Mouse (Mus musculus) intestine, embryonic 16.5 days (tissue): Measurements from ENCODE around the gene Arl15. TPM values are rescaled to one million over a fixed set of nuclear protein-coding genes. Genes with fewer than 3 reads are reported as not detected.

Experiments used
- ATAC-seq: fragments of 200-750 bp; cut with Nextera tagmentation; 2 replicates; pipeline ENCODE4 v1.8.0; 2017; ENCODE audit warnings: moderate TSS enrichment, moderate library complexity
- H3K27ac ChIP-seq: fragments of 300-500 bp; sonication (generic); 2 replicates; pipeline ENCODE4 v1.5.1; 2014; ENCODE audit warnings: mild to moderate bottlenecking, low read length
- H3K27me3 ChIP-seq: fragments of 300-500 bp; sonication (generic); replicated peaks from 2 replicates; pipeline ENCODE4 v1.6.1; 2014; ENCODE audit warnings: low read length, control low read depth, mixed read lengths; ENCODE audit not compliant: control insufficient read depth, insufficient read depth
- H3K36me3 ChIP-seq: fragments of 300-500 bp; sonication (generic); 2 replicates; pipeline ENCODE4 v1.6.1; 2014; ENCODE audit warnings: low read length, control low read depth; ENCODE audit not compliant: control insufficient read depth, insufficient read depth
- H3K4me1 ChIP-seq: fragments of 300-500 bp; sonication (generic); 2 replicates; pipeline ENCODE4 v1.6.1; 2014; ENCODE audit warnings: low read length, control low read depth, mixed read lengths; ENCODE audit not compliant: control insufficient read depth, insufficient read depth
- H3K4me2 ChIP-seq: fragments of 300-500 bp; sonication (generic); 2 replicates; pipeline ENCODE4 v1.6.1; 2014; ENCODE audit warnings: low read depth, low read length, control low read depth
- H3K4me3 ChIP-seq: fragments of 300-500 bp; sonication (generic); 2 replicates; pipeline ENCODE4 v1.5.1; 2014; ENCODE audit warnings: mild to moderate bottlenecking, low read length
- H3K9ac ChIP-seq: fragments of 300-500 bp; sonication (generic); 2 replicates; pipeline ENCODE4 v1.6.1; 2014; ENCODE audit warnings: low read depth, low read length
- H3K9me3 ChIP-seq: fragments of 300-500 bp; sonication (generic); 2 replicates; pipeline ENCODE4 v1.6.1; 2016; ENCODE audit warnings: low read length, control low read depth; ENCODE audit not compliant: control insufficient read depth
- WGBS: fragments of 180-500 bp; shearing (Covaris S2); extraction: QIAGEN DNeasy Blood & Tissue Kit; methylation state at CpG from one replicate; pipeline ENCODE4 v1.1.7; 2014; 5-methylcytosine and 5-hydroxymethylcytosine counted together
- polyA plus RNA-seq: library from polyadenylated mRNA; unstranded; fragments of >200 nt; fragmentation: Nextera tagmentation; extraction: Ambion mirVana; gene quantifications from 2 replicates; pipeline ENCODE4 v1.2.1, GENCODE M21; 2015

The Arl15 gene
- polyA plus RNA-seq, 1 experiment from 2014 or later, result 10.6 TPM

DNA sequence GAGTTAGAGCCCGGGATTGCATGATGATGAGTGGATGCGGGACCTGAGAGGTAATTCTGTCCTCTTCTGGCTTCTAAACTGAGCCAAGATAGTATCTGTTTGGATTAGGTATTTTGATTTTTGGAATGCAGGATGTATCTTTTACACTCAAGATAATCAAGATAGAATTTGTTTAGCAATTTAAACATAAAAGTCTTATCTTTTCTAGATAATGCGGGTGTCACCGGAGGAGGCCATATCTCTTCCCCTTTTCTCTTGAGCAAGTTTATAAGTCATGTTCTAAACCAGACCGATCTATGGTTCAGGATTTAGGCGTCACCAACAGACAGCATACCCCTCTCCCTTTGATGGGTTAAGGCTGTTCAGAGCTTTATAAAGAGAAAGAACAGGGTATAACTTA lies 3.1 kb downstream of the Arl15 start:
- H3K9me3 ChIP-seq, result no peaks in the 10 kb centered on the region
- no peak overlapping the region for H3K9ac ChIP-seq
- no peak for ATAC-seq
- H3K36me3 ChIP-seq, result no peaks in the 10 kb centered on the region
- no peaks in the 10 kb centered on the region for H3K27me3 ChIP-seq
- peaks cover 11% of the 10 kb centered on the region; the same call in 1 of the 2 replicates for H3K4me1 ChIP-seq
- 71% methylated on average over 6 of the region's 6 CpGs for WGBS
- no peak overlapping the region for H3K4me3 ChIP-seq
- no peak overlapping the region for H3K27ac ChIP-seq
- H3K4me2 ChIP-seq, result no peak overlapping the region

GRCm38 (mm10) chr13:113799361-113799760 lies 5.1 kb downstream of the Arl15 start:
- Histone ChIP-seq H3K4me2 (no peak overlapping the region), H3K4me1 (peaks cover 8% of the 10 kb centered on the region; the same call in 1 of the 2 replicates), H3K27ac (no peak overlapping the region), H3K9ac (no peak overlapping the region), H3K9me3 (no peaks in the 10 kb centered on the region), H3K4me3 (no peak overlapping the region), H3K27me3 (no peaks in the 10 kb centered on the region), H3K36me3 (no peaks in the 10 kb centered on the region)
- ATAC-seq, result no peak
- WGBS, result 91% methylated on average over 4 of the region's 4 CpGs

GRCm38 (mm10) chr13:113800246-113800645 lies 5.9 kb downstream of the Arl15 start:
- no peaks in the 10 kb centered on the region for H3K36me3 ChIP-seq
- no peak overlapping the region for H3K4me3 ChIP-seq
- no peak overlapping the region for H3K27ac ChIP-seq
- no peaks in the 10 kb centered on the region for H3K27me3 ChIP-seq
- H3K4me1 ChIP-seq, result peaks cover 7% of the 10 kb centered on the region; the same call in 1 of the 2 replicates
- no peak overlapping the region for H3K9ac ChIP-seq
- 92% methylated on average over 4 of the region's 4 CpGs for WGBS
- H3K4me2 ChIP-seq, result no peak overlapping the region
- no peaks in the 10 kb centered on the region for H3K9me3 ChIP-seq
- ATAC-seq, result no peak

DNA sequence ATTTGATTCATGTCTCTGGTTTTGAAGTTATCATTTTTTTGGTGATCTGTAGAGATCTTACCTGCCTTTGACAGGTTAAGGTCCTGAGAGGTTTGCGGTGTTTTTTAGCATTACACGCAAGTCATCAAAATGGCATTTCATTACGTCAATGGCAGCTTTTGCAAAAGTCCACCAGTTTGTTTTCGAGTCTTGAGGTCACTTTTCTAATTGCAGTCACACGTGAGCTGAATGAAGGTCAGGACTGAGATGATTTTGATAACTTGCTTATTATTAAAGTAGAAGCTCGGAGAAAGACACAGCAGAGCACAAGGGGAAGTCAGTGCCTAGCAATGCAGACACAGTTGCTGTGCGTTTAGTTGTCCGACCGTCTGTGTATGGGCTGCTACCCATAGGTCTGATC lies 8.3 kb downstream of the Arl15 start:
- Histone ChIP-seq H3K27me3 (no peaks in the 10 kb centered on the region), H3K9me3 (no peaks in the 10 kb centered on the region), H3K27ac (no peak overlapping the region), H3K4me3 (no peak overlapping the region), H3K36me3 (no peaks in the 10 kb centered on the region), H3K4me2 (no peak overlapping the region), H3K9ac (no peak overlapping the region), H3K4me1 (no peaks in the 10 kb centered on the region)
- ATAC-seq, result no peak
- WGBS, result 85% methylated on average over 9 of the region's 9 CpGs

- Histone ChIP-seq H3K9ac (no peak overlapping the region), H3K27me3 (no peaks in the 10 kb centered on the region), H3K36me3 (no peaks in the 10 kb centered on the region), H3K4me1 (peaks cover 13% of the 10 kb centered on the region), H3K27ac (no peak overlapping the region), H3K4me3 (no peak overlapping the region), H3K4me2 (no peak overlapping the region), H3K9me3 (no peaks in the 10 kb centered on the region)
- whole genome bisulfite sequencing, result 99% methylated on average over 2 of the region's 2 CpGs
- ATAC-seq, result no peak
Observed at GRCm38 (mm10) chr13:113811141-113811540, 16.8 kb downstream of the Arl15 start.

GRCm38 (mm10) chr13:113811910-113812592 lies 17.7 kb downstream of the Arl15 start:
- H3K4me1 ChIP-seq, result peaks cover 16% of the 10 kb centered on the region
- 54% methylated on average over 9 of the region's 9 CpGs for WGBS

GRCm38 (mm10) chr13:113812593-113812975 lies 18.3 kb downstream of the Arl15 start:
- Histone ChIP-seq H3K36me3 (no peaks in the 10 kb centered on the region), H3K4me2 (no peak overlapping the region), H3K9ac (no peak overlapping the region), H3K27ac (no peak overlapping the region), H3K27me3 (no peaks in the 10 kb centered on the region), H3K9me3 (no peaks in the 10 kb centered on the region), H3K4me3 (no peak overlapping the region), H3K4me1 (peaks cover 16% of the 10 kb centered on the region)
- ATAC-seq, result no peak
- 56% methylated on average over 6 of the region's 6 CpGs for whole genome bisulfite sequencing

More at GRCm38 (mm10) chr13:113811910-113812592, 17.7 kb downstream of the Arl15 start:
- Histone ChIP-seq H3K27me3 (no peaks in the 10 kb centered on the region), H3K36me3 (no peaks in the 10 kb centered on the region), H3K4me3 (no peak overlapping the region), H3K9me3 (no peaks in the 10 kb centered on the region), H3K4me2 (no peak overlapping the region), H3K27ac (no peak overlapping the region), H3K9ac (no peak overlapping the region)
- ATAC-seq, result no peak

DNA sequence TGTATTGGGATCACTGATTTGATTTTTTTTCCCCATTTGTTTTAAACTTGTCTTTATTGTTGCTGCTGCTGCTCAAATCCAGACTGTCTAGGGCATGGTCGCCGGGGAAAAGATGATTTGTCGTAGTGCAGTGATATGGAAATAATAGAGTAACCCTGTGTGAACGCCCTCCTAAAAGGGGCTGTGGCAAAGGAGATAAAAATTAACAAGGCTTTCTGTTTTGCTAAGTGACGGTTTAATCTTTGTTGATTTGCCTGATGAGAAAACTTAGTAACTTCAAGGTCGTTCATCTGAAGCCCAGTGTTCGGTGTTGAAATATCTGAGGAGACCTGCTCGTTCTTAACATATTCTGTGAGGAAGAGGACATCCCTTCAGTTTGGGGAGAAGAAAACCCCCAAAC lies 19.8 kb downstream of the Arl15 start:
- Histone ChIP-seq H3K4me3 (no peak overlapping the region), H3K4me2 (no peak overlapping the region), H3K4me1 (peaks cover 16% of the 10 kb centered on the region), H3K27me3 (no peaks in the 10 kb centered on the region), H3K36me3 (no peaks in the 10 kb centered on the region), H3K27ac (no peak overlapping the region), H3K9ac (no peak overlapping the region), H3K9me3 (no peaks in the 10 kb centered on the region)
- no peak for ATAC-seq
- 71% methylated on average over 8 of the region's 8 CpGs for WGBS

- no peak overlapping the region for H3K4me2 ChIP-seq
- H3K27ac ChIP-seq, result no peak overlapping the region
- WGBS, result 43% methylated on average over 15 of the region's 15 CpGs
- no peak overlapping the region for H3K9ac ChIP-seq
- peaks cover 16% of the 10 kb centered on the region for H3K4me1 ChIP-seq
- H3K4me3 ChIP-seq, result no peak overlapping the region
- ATAC-seq, result peak; percentile 79
- H3K36me3 ChIP-seq, result no peaks in the 10 kb centered on the region
- no peaks in the 10 kb centered on the region for H3K9me3 ChIP-seq
- H3K27me3 ChIP-seq, result no peaks in the 10 kb centered on the region
Observed at GRCm38 (mm10) chr13:113815697-113816420, 21.6 kb downstream of the Arl15 start.
